Mouse (Mus musculus): Measurements from ENCODE around the gene Sh2d5.

Sh2d5 gene

GRCm38 (mm10) chr4:138250088-138250960 lies at the start of gene Sh2d5, which contains the start of gene Kif17:
Gene Sh2d5 (plus strand): TSS chr4:138250403.
Gene Kif17 (plus strand): TSS chr4:138250435.
- DNase-seq: peak; percentile 65

GRCm38 (mm10) chr4:138200769-138201168 lies 49.4 kb upstream of the Sh2d5 start:
- DNase-seq: no peak

- DNase-seq: no peak
These were observed 48.5 kb upstream of the Sh2d5 start for GRCm38 (mm10) chr4:138201696-138202095.

GRCm38 (mm10) chr4:138210116-138210515 lies 40.1 kb upstream of the Sh2d5 start:
- DNase-seq: no peak

- DNase-seq: no peak
These were observed 36.3 kb upstream of the Sh2d5 start for GRCm38 (mm10) chr4:138213861-138214260.

- peak; percentile 12 for DNase-seq
These were observed 34.5 kb upstream of the Sh2d5 start for GRCm38 (mm10) chr4:138215671-138216199.

- DNase-seq: peak; percentile 79
These were observed 33.9 kb upstream of the Sh2d5 start, which contains the start of gene Hp1bp3 for GRCm38 (mm10) chr4:138216200-138216890. Gene Hp1bp3 (plus strand): TSS chr4:138216296.

- peak; percentile 99 for DNase-seq
These were observed 33.3 kb upstream of the Sh2d5 start for GRCm38 (mm10) chr4:138216891-138217392.

- peak; percentile 30 for DNase-seq
These were observed 32.8 kb upstream of the Sh2d5 start for GRCm38 (mm10) chr4:138217441-138217840.

GRCm38 (mm10) chr4:138217951-138218685 lies 32.1 kb upstream of the Sh2d5 start:
- DNase-seq: no peak

- DNase-seq: no peak
These were observed 30.9 kb upstream of the Sh2d5 start for GRCm38 (mm10) chr4:138219331-138219730.

- no peak for DNase-seq
These were observed 29.4 kb upstream of the Sh2d5 start for GRCm38 (mm10) chr4:138220761-138221160.

- no peak for DNase-seq
These were observed 28.8 kb upstream of the Sh2d5 start for GRCm38 (mm10) chr4:138221406-138221805.

GRCm38 (mm10) chr4:138222396-138222795 lies 27.8 kb upstream of the Sh2d5 start:
- no peak for DNase-seq

GRCm38 (mm10) chr4:138223623-138224022 lies 26.6 kb upstream of the Sh2d5 start:
- DNase-seq: no peak

GRCm38 (mm10) chr4:138246756-138247665 lies 3.2 kb upstream of the Sh2d5 start:
- no peak for DNase-seq

- no peak for DNase-seq
These were observed 1.6 kb downstream of the Sh2d5 start for GRCm38 (mm10) chr4:138251819-138252218.

GRCm38 (mm10) chr4:138252231-138252630 lies 2.0 kb downstream of the Sh2d5 start:
- no peak for DNase-seq

GRCm38 (mm10) chr4:138257116-138257687 lies 7.0 kb downstream of the Sh2d5 start:
- DNase-seq: no peak

- no peak for DNase-seq
These were observed 8.5 kb downstream of the Sh2d5 start for GRCm38 (mm10) chr4:138258663-138259062.

GRCm38 (mm10) chr4:138259482-138259881 lies 9.3 kb downstream of the Sh2d5 start:
- no peak for DNase-seq

Measured in kidney, adult 11 months (tissue).